Mouse (Mus musculus) midbrain, embryonic 13.5 days (tissue): Measurements from ENCODE around the gene Plppr5. TPM values are rescaled to one million over a fixed set of nuclear protein-coding genes. Genes with fewer than 3 reads are reported as not detected.

Experiments used
- ATAC-seq: fragments of 200-750 bp; cut with Nextera tagmentation; 2 replicates; pipeline ENCODE4 v1.8.0; 2017; ENCODE audit warnings: mild to moderate bottlenecking, moderate TSS enrichment, moderate library complexity
- H3K27ac ChIP-seq: fragments of 300-500 bp; sonication (generic); 2 replicates; pipeline ENCODE4 v1.5.1; 2015; ENCODE audit warnings: inconsistent platforms, mild to moderate bottlenecking, moderate library complexity
- H3K27me3 ChIP-seq: fragments of 300-500 bp; sonication (generic); 2 replicates; pipeline ENCODE4 v1.6.1; 2015; ENCODE audit warnings: mild to moderate bottlenecking, inconsistent platforms
- H3K36me3 ChIP-seq: fragments of 300-500 bp; sonication (generic); 2 replicates; pipeline ENCODE4 v1.6.1; 2015; ENCODE audit warnings: mild to moderate bottlenecking, inconsistent platforms
- H3K4me1 ChIP-seq: fragments of 300-500 bp; sonication (generic); replicated peaks from 2 replicates; pipeline ENCODE4 v1.6.1; 2015; ENCODE audit warnings: inconsistent platforms
- H3K4me2 ChIP-seq: fragments of 300-500 bp; sonication (generic); replicated peaks from 2 replicates; pipeline ENCODE4 v1.6.1; 2015; ENCODE audit warnings: moderate library complexity, mild to moderate bottlenecking, inconsistent platforms
- H3K4me3 ChIP-seq: fragments of 300-500 bp; sonication (generic); replicated peaks from 2 replicates; pipeline ENCODE4 v1.5.1; 2015; ENCODE audit warnings: mild to moderate bottlenecking, inconsistent platforms
- H3K9ac ChIP-seq: fragments of 300-500 bp; sonication (generic); replicated peaks from 2 replicates; pipeline ENCODE4 v1.6.1; 2015; ENCODE audit warnings: mild to moderate bottlenecking, inconsistent platforms
- H3K9me3 ChIP-seq: fragments of 300-500 bp; sonication (generic); 2 replicates; pipeline ENCODE4 v1.6.1; 2016; ENCODE audit warnings: mild to moderate bottlenecking, inconsistent platforms
- WGBS: fragments of 180-500 bp; shearing (Covaris S2); methylation state at CpG from one replicate; pipeline ENCODE4 v1.1.7; 2015; 5-methylcytosine and 5-hydroxymethylcytosine counted together
- polyA plus RNA-seq: library from polyadenylated mRNA; unstranded; fragments of >200 nt; fragmentation: Nextera tagmentation; extraction: Ambion mirVana; gene quantifications from 2 replicates; pipeline ENCODE4 v1.2.1, GENCODE M21; 2015

The Plppr5 gene
- polyA plus RNA-seq, 1 experiment from 2014 or later = 1.8 TPM

- no peak overlapping the region for H3K4me3 ChIP-seq
- no peak for ATAC-seq
- no peak overlapping the region for H3K27ac ChIP-seq
- H3K4me2 ChIP-seq = no peak overlapping the region
- H3K36me3 ChIP-seq = no peaks in the 10 kb centered on the region
- no peak overlapping the region for H3K9ac ChIP-seq
- no peaks in the 10 kb centered on the region for H3K4me1 ChIP-seq
- H3K27me3 ChIP-seq = no peaks in the 10 kb centered on the region
- H3K9me3 ChIP-seq = no peaks in the 10 kb centered on the region
- 89% methylated on average over 3 of the region's 3 CpGs for WGBS
Measured at GRCm38 (mm10) chr3:117716534-117717280, 142.1 kb downstream of the Plppr5 start.

DNA sequence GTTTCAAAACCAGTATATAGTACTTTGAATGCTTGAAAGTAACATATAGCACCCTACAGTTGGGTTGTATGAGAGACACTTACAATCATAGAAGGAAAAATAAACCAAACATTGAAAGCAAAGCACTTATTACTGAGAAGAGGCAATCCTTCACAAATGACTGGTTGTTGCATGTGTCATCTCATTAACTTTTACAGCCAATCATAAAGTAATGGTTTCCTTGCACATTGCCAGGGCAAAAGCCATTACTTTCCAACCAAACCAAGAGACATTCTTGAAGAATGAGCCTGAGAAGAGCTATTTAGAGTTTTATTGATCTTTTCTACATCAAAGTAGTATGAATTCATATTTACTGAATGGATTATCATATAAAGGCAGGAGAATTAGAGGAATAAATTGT is 148.8 kb downstream of the Plppr5 start:
- Histone ChIP-seq H3K27ac (no peak overlapping the region), H3K27me3 (no peaks in the 10 kb centered on the region), H3K4me2 (no peak overlapping the region), H3K4me3 (no peak overlapping the region), H3K36me3 (no peaks in the 10 kb centered on the region), H3K9me3 (no peaks in the 10 kb centered on the region), H3K9ac (no peak overlapping the region), H3K4me1 (no peaks in the 10 kb centered on the region)
- no peak for ATAC-seq

- H3K36me3 ChIP-seq = no peaks in the 10 kb centered on the region
- no peak overlapping the region for H3K27ac ChIP-seq
- no peak overlapping the region for H3K4me3 ChIP-seq
- H3K4me1 ChIP-seq = 0 out of 2 replicates have a peak, but pooled peaks cover 3% of the 10 kb centered on the region
- WGBS = 48% methylated on average over 5 of the region's 5 CpGs
- H3K4me2 ChIP-seq = no peak overlapping the region
- H3K27me3 ChIP-seq = no peaks in the 10 kb centered on the region
- H3K9me3 ChIP-seq = no peaks in the 10 kb centered on the region
- no peak overlapping the region for H3K9ac ChIP-seq
- ATAC-seq = no peak
Measured at GRCm38 (mm10) chr3:117724521-117724920, 149.9 kb downstream of the Plppr5 start.

- 90% methylated on average over 1 of the region's 1 CpGs for WGBS
- H3K4me2 ChIP-seq = no peak overlapping the region
Measured at GRCm38 (mm10) chr3:117725501-117725900, 150.9 kb downstream of the Plppr5 start.

DNA sequence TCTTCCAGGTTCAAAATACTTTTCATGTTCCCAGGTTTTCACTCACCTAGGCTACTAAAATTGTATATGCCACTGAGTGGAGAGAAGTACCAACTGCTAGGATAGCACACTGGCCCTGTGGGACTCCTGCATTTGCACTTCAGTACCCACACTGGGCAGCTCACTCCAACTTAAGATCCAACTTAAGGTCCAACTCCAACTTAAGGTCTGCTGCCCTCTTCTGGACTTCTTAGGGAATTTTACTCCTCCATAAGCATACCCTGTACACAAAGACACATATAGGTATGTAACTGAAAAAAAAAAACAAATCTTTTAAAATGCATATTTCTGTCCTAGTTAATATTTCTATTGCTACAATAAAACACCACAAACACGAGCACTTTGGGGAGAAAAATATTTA is 153.5 kb downstream of the Plppr5 start:
- Histone ChIP-seq H3K4me2 (no peak overlapping the region), H3K9ac (no peak overlapping the region), H3K27me3 (no peaks in the 10 kb centered on the region), H3K36me3 (no peaks in the 10 kb centered on the region), H3K4me1 (0 out of 2 replicates have a peak, but pooled peaks cover 6% of the 10 kb centered on the region), H3K27ac (no peak overlapping the region), H3K9me3 (no peaks in the 10 kb centered on the region), H3K4me3 (no peak overlapping the region)
- WGBS = 33% methylated on average over 1 of the region's 1 CpGs
- ATAC-seq = no peak

More at GRCm38 (mm10) chr3:117725501-117725900, 150.9 kb downstream of the Plppr5 start:
- Histone ChIP-seq H3K4me1 (0 out of 2 replicates have a peak, but pooled peaks cover 3% of the 10 kb centered on the region), H3K27ac (no peak overlapping the region), H3K27me3 (no peaks in the 10 kb centered on the region), H3K9me3 (no peaks in the 10 kb centered on the region), H3K9ac (no peak overlapping the region), H3K4me3 (no peak overlapping the region), H3K36me3 (no peaks in the 10 kb centered on the region)
- no peak for ATAC-seq

DNA sequence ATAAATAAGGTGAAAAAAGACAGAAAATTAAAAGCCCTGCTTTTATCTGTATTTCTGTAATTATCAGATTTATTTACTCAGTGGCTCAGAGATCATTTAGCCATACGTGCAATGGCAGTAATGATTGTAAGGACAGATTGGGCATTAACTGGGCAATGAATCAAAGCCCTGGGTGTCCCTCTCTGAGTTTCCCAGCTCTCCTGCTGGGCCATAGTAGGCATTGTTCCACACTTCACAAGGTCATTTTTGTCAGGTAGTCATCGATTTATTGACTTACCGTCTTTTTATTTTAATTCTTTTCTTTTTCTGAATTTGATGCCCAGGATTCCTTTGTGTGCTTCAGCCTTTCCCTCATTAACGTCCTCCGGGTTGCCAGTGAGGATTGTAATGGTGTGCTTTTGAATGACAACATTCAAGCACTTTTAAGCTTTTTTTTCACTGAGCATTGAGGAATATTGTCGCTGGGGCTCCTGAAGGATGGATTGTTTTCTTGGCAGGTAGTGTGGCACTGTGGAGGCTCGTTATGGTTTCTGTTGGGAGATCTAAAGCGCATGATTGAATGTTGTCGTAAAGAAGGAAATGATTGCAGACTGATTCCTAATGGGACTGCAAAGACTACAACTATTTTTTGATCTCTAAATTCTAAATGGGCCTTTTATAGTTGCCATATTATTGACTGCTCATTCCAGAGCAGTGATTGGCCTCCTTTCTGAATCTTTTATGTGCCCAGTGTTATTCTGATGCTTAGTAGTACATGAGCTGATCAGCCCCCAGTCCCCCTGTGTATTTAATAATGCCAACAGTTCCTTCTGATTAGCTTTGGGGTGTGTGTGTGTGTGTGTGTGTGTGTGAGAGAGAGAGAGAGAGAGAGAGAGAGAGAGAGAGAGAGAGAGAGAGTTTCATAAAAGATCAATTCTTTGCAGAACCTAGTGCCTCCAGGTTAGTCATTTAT is 154.8 kb downstream of the Plppr5 start:
- 53% methylated on average over 9 of the region's 9 CpGs for WGBS

DNA sequence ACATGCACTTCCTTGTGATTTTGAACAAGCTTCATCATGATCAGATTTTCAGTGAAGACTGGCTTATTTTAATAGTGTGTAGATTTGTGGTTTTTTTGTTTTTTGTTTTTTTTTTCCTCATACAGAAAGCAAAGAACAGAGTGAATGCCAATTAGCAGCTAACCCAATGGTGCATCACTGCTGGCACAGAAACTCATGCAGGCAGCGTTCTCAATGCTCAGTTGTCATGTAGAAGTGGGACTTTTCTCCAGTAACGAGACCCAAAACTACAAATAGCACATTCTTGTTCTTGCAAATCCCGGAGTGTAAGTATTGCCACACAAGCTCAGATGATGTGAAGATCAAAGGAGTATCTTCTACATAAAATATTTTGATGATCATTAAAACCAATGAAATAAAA is 156.9 kb downstream of the Plppr5 start:
- Histone ChIP-seq H3K4me1 (0 out of 2 replicates have a peak, but pooled peaks cover 6% of the 10 kb centered on the region), H3K4me2 (no peak overlapping the region), H3K27me3 (no peaks in the 10 kb centered on the region), H3K4me3 (no peak overlapping the region), H3K9me3 (no peaks in the 10 kb centered on the region), H3K36me3 (no peaks in the 10 kb centered on the region), H3K9ac (no peak overlapping the region), H3K27ac (no peak overlapping the region)
- WGBS = 57% methylated on average over 3 of the region's 3 CpGs
- no peak for ATAC-seq

More for the DNA sequence above, 154.8 kb downstream of the Plppr5 start:
- no peaks in the 10 kb centered on the region for H3K36me3 ChIP-seq
- H3K4me1 ChIP-seq = 0 out of 2 replicates have a peak, but pooled peaks cover 6% of the 10 kb centered on the region
- peak; percentile 53; the same call in 1 of the 2 replicates for ATAC-seq
- no peak overlapping the region for H3K4me3 ChIP-seq
- H3K9ac ChIP-seq = no peak overlapping the region
- H3K9me3 ChIP-seq = no peaks in the 10 kb centered on the region
- H3K27ac ChIP-seq = 0 out of 2 replicates have a peak overlapping the region, but pooled peaks have one; percentile 26
- H3K27me3 ChIP-seq = no peaks in the 10 kb centered on the region
- no peak overlapping the region for H3K4me2 ChIP-seq

DNA sequence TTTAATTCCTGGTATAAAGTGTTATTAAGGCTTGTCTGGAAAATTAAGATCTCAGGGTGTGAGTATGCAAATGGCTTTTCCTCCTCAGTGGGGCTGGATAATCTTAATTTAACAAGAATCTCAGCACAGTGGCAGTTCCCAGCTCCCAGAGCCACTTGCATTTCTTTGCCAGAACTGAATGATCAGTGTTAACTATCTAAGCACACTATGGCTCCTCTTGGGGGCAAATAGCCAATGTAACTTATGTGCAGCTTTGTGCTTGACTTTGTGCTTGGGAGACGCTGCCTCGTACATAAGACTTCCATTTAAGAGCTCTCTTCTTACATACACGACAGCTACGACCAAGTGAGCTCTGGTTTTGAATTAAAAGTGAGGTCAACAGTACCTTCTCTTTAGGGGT is 158.0 kb downstream of the Plppr5 start:
- no peak overlapping the region for H3K9ac ChIP-seq
- no peak overlapping the region for H3K4me3 ChIP-seq
- H3K4me1 ChIP-seq = 0 out of 2 replicates have a peak, but pooled peaks cover 6% of the 10 kb centered on the region
- ATAC-seq = no peak
- whole genome bisulfite sequencing = 60% methylated on average over 4 of the region's 4 CpGs
- no peaks in the 10 kb centered on the region for H3K27me3 ChIP-seq
- no peak overlapping the region for H3K4me2 ChIP-seq
- H3K9me3 ChIP-seq = no peaks in the 10 kb centered on the region
- H3K36me3 ChIP-seq = no peaks in the 10 kb centered on the region
- no peak overlapping the region for H3K27ac ChIP-seq

Other genes starting within 250 kb of the Plppr5 start
- gene Plppr4, start 214.0 kb upstream of the Plppr5 start, polyA plus RNA-seq = 5.4 and 6.3 TPM in 2 replicates